Mouse (Mus musculus) limb, embryonic 11.5 days (tissue): ENCODE measurements around the gene Galnt17. TPM values are rescaled to one million over a fixed set of nuclear protein-coding genes. Genes with fewer than 3 reads are reported as not detected.

Source experiments
- ATAC-seq: fragments of 200-750 bp; cut with Nextera tagmentation; 2 replicates; pipeline ENCODE4 v1.8.0; 2017; ENCODE audit warnings: low read depth; ENCODE audit not compliant: insufficient number of reproducible peaks, low FRiP score, low TSS enrichment
- DNase-seq: peaks from one replicate; pipeline ENCODE4 v3.0.0-alpha.2; 2015; ENCODE audit warnings: low spot score
- H3K27ac ChIP-seq: fragments of 300-500 bp; sonication (generic); replicated peaks from 2 replicates; pipeline ENCODE4 v1.5.1; 2014; ENCODE audit warnings: low read depth, mild to moderate bottlenecking, low read length
- H3K27me3 ChIP-seq: fragments of 300-500 bp; sonication (generic); 2 replicates; pipeline ENCODE4 v1.6.1; 2014; ENCODE audit warnings: mild to moderate bottlenecking, low read length, mixed read lengths; ENCODE audit not compliant: control insufficient read depth, insufficient read depth
- H3K36me3 ChIP-seq: fragments of 300-500 bp; sonication (generic); 2 replicates; pipeline ENCODE4 v1.6.1; 2014; ENCODE audit warnings: mild to moderate bottlenecking, low read length, moderate library complexity, mixed read lengths; ENCODE audit not compliant: control insufficient read depth, insufficient read depth
- H3K4me1 ChIP-seq: fragments of 300-500 bp; sonication (generic); 2 replicates; pipeline ENCODE4 v1.6.1; 2014; ENCODE audit warnings: low read length, mixed read lengths; ENCODE audit not compliant: control insufficient read depth, insufficient read depth
- H3K4me2 ChIP-seq: fragments of 300-500 bp; sonication (generic); 2 replicates; pipeline ENCODE4 v1.6.1; 2014; ENCODE audit warnings: low read depth, mild to moderate bottlenecking, moderate library complexity; ENCODE audit not compliant: severe bottlenecking
- H3K4me3 ChIP-seq: fragments of 300-500 bp; sonication (generic); 2 replicates; pipeline ENCODE4 v1.5.1; 2014; ENCODE audit warnings: low read depth, low read length
- H3K9ac ChIP-seq: fragments of 300-500 bp; sonication (generic); 2 replicates; pipeline ENCODE4 v1.6.1; 2014; ENCODE audit warnings: mild to moderate bottlenecking, low read length
- H3K9me3 ChIP-seq: fragments of 300-500 bp; sonication (generic); 2 replicates; pipeline ENCODE4 v1.6.1; 2016; ENCODE audit warnings: low read length; ENCODE audit not compliant: control insufficient read depth
- WGBS: fragments of 180-500 bp; shearing (Covaris S2); extraction: QIAGEN DNeasy Blood & Tissue Kit; methylation state at CpG from one replicate; pipeline ENCODE4 v1.1.7; 2014; 5-methylcytosine and 5-hydroxymethylcytosine counted together
- polyA plus RNA-seq: library from polyadenylated mRNA; unstranded; fragments of >200 nt; fragmentation: Nextera tagmentation; extraction: Ambion mirVana; gene quantifications from 2 replicates; pipeline ENCODE4 v1.2.1, GENCODE M21; 2014

Gene Galnt17
- polyA plus RNA-seq, 1 experiment from 2014 or later, result 1.1 TPM

DNA sequence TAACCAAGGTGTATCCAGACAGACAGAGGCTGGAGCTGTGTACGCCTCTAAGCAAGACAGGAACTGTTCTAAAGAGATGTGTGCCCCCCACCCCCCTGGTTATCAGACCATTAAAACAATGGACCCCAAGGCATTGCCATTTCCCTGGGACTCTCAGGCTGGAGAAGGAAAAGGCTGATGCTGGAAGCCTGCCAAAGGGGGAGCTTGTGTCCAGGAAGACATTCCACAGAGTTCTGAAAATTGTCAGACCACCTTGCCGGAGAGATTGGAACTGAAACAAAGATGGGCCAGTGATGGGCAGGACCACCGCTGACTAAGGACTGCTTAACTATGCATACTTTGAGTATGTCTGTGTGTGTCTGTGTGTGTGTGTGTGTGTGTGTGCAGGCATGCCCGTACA is 458.7 kb downstream of the Galnt17 start:
- Histone ChIP-seq H3K4me1 (no peaks in the 10 kb centered on the region; the same call in 1 of the 2 replicates), H3K9ac (no peak overlapping the region), H3K27ac (no peak overlapping the region), H3K4me2 (no peak overlapping the region), H3K27me3 (no peaks in the 10 kb centered on the region), H3K36me3 (no peaks in the 10 kb centered on the region), H3K9me3 (no peaks in the 10 kb centered on the region), H3K4me3 (no peak overlapping the region)
- ATAC-seq (no peak), DNase-seq (no peak)
- WGBS, result 86% methylated on average over 4 of the region's 4 CpGs

DNA sequence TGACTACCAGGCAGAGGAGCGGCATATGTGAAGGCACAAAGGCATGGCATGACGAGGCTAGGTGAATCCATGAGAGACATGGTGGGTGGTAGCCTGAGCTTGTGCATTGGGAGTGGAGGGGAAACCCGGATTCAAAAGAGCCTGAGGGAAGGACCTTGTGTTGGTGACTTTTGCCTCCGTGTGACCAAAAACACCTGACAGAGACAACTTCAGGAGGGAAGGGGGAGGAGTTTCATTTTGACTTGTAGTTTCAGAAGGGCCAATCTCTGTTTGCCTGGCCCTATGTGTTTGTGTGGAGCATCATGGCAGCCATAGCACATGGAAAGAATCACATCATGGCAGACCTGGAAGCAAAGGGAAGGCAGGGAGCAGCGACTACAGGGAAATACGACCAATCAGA is 459.7 kb downstream of the Galnt17 start:
- Histone ChIP-seq H3K4me3 (no peak overlapping the region), H3K4me2 (no peak overlapping the region), H3K9me3 (no peaks in the 10 kb centered on the region), H3K27me3 (no peaks in the 10 kb centered on the region), H3K4me1 (no peaks in the 10 kb centered on the region; the same call in 1 of the 2 replicates), H3K9ac (no peak overlapping the region), H3K36me3 (no peaks in the 10 kb centered on the region), H3K27ac (no peak overlapping the region)
- 88% methylated on average over 6 of the region's 6 CpGs for whole genome bisulfite sequencing
- ATAC-seq, result no peak
- DNase-seq, result no peak

DNA sequence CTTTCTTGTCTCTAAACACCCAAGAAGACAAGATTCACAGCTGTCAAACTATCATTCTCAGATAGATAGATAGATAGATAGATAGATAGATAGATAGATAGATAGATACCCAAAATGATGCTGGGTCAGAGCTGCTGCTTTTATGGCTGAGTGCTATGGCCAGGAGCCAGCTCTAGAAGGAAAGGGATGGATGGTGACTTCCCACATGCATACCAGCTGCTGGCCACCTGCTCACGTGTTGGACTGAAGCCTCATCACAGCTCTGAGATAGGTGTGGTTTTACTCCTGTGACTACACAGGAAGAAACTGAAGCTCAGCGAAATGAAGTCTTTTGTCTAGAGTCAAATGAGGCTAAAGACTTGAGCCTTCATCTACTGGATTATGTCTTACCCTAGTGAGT is 482.5 kb downstream of the Galnt17 start:
- 86% methylated on average over 2 of the region's 2 CpGs for WGBS
- Histone ChIP-seq H3K4me3 (no peak overlapping the region), H3K4me1 (no peaks in the 10 kb centered on the region), H3K9me3 (no peaks in the 10 kb centered on the region), H3K4me2 (no peak overlapping the region), H3K27me3 (no peaks in the 10 kb centered on the region), H3K36me3 (no peaks in the 10 kb centered on the region), H3K9ac (no peak overlapping the region), H3K27ac (no peak overlapping the region)
- no peak for ATAC-seq
- DNase-seq, result no peak
